Mouse (Mus musculus) midbrain, embryonic 11.5 days (tissue): ENCODE results near the gene Gas1. TPM values are rescaled to one million over a fixed set of nuclear protein-coding genes. Genes with fewer than 3 reads are reported as not detected.
A peak's percentile ranks its signal among the peaks of the same experiment; 100 is the strongest.

Experiments used
- ATAC-seq: fragments of 200-750 bp; cut with Nextera tagmentation; 2 replicates; pipeline ENCODE4 v1.8.0; 2017; ENCODE audit warnings: moderate TSS enrichment, moderate library complexity; ENCODE audit not compliant: low FRiP score
- DNase-seq: peaks from one replicate; pipeline ENCODE4 v3.0.0; 2015; ENCODE audit warnings: low spot score; ENCODE audit errors: missing footprints
- H3K27ac ChIP-seq: fragments of 300-500 bp; sonication (generic); 2 replicates; pipeline ENCODE4 v1.5.1; 2014; ENCODE audit warnings: low read depth, low read length
- H3K27me3 ChIP-seq: fragments of 300-500 bp; sonication (generic); 2 replicates; pipeline ENCODE4 v1.6.1; 2014; ENCODE audit warnings: mild to moderate bottlenecking, low read length, moderate library complexity, mixed read lengths; ENCODE audit not compliant: control insufficient read depth, insufficient read depth
- H3K36me3 ChIP-seq: fragments of 300-500 bp; sonication (generic); 2 replicates; pipeline ENCODE4 v1.6.1; 2014; ENCODE audit warnings: mild to moderate bottlenecking, low read length, moderate library complexity, mixed read lengths; ENCODE audit not compliant: control insufficient read depth, insufficient read depth
- H3K4me1 ChIP-seq: fragments of 300-500 bp; sonication (generic); 2 replicates; pipeline ENCODE4 v1.6.1; 2014; ENCODE audit warnings: low read length; ENCODE audit not compliant: control insufficient read depth, insufficient read depth
- H3K4me2 ChIP-seq: fragments of 300-500 bp; sonication (generic); 2 replicates; pipeline ENCODE4 v1.6.1; 2014; ENCODE audit warnings: mild to moderate bottlenecking, moderate library complexity
- H3K4me3 ChIP-seq: fragments of 300-500 bp; sonication (generic); 2 replicates; pipeline ENCODE4 v1.5.1; 2014; ENCODE audit warnings: low read depth, low read length
- H3K9ac ChIP-seq: fragments of 300-500 bp; sonication (generic); 2 replicates; pipeline ENCODE4 v1.6.1; 2014; ENCODE audit warnings: low read length
- H3K9me3 ChIP-seq: fragments of 300-500 bp; sonication (generic); 2 replicates; pipeline ENCODE4 v1.6.1; 2016; ENCODE audit warnings: low read length; ENCODE audit not compliant: control insufficient read depth
- WGBS: fragments of 180-500 bp; shearing (Covaris S2); extraction: QIAGEN DNeasy Blood & Tissue Kit; methylation state at CpG from one replicate; pipeline ENCODE4 v1.1.7; 2014; 5-methylcytosine and 5-hydroxymethylcytosine counted together
- polyA plus RNA-seq: library from polyadenylated mRNA; unstranded; fragments of >200 nt; fragmentation: Nextera tagmentation; extraction: Ambion mirVana; gene quantifications from 2 replicates; pipeline ENCODE4 v1.2.1, GENCODE M21; 2014

The Gas1 gene
- polyA plus RNA-seq, 1 experiment from 2014 or later, result 103 TPM

DNA sequence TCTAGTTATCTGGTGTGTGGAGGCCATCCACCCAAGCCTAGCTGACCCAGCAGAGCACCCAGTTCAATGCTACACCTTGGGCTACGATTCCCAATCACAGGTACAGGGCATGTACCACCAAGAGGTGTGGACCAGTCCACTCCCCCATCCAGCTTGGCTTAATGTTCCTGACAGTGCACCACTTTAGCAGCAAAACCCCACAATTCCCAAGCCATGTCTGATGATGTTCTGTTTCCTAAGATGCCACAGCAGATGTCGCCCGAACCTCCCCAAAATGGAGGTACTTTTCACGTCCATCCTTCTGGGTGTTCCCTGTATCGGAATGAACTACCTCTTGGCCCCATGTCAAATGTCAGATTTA, 42.7 kb downstream of the Gas1 start:
- H3K9me3 ChIP-seq, result no peaks in the 10 kb centered on the region; the same call in 1 of the 2 replicates
- WGBS, result 91% methylated on average over 5 of the region's 5 CpGs
- peak; percentile 69 for DNase-seq
- no peak overlapping the region for H3K4me2 ChIP-seq
- H3K4me1 ChIP-seq, result peaks cover 7% of the 10 kb centered on the region; the same call in 1 of the 2 replicates
- H3K27me3 ChIP-seq, result no peaks in the 10 kb centered on the region; the same call in 1 of the 2 replicates
- ATAC-seq, result no peak
- H3K4me3 ChIP-seq, result no peak overlapping the region
- no peak overlapping the region for H3K9ac ChIP-seq
- H3K27ac ChIP-seq, result no peak overlapping the region
- no peaks in the 10 kb centered on the region for H3K36me3 ChIP-seq

DNA sequence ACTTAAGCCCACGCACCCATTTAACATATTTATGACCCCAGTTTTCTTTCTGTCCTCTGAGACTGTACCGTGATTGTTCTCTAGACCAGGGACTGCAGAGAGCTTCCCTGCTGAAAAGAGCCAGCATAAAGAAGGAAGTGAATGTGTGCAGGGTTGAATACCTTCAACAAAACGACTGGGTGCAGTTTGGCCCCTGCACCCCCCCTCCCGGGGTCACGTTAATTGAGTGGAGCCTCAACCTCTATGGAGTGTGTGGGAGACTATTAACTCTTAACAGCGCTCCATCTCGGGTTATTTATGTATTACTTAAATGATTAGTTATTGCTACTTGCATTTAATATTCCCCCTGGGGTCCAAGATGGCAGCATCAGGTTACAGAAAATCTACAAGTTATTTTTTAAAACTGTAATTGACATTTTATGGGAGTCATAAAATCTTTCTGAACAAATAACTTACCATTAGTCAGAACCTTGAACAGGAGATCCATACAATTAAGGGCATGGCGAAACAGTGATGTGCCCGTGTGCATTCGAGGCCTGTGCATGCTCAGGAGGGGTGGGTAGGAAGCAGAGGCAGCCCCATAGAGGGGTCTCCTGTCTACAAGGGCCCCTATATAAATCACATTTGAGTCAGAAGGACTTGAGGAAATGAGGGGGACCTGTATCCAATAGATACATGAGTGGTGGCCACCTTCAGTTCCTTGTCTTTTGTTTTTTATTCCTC, 43.3 kb downstream of the Gas1 start:
- Histone ChIP-seq H3K4me3 (no peak overlapping the region), H3K27ac (no peak overlapping the region), H3K9me3 (no peaks in the 10 kb centered on the region; the same call in 1 of the 2 replicates), H3K36me3 (no peaks in the 10 kb centered on the region), H3K4me1 (peaks cover 7% of the 10 kb centered on the region; the same call in 1 of the 2 replicates), H3K4me2 (no peak overlapping the region), H3K27me3 (no peaks in the 10 kb centered on the region; the same call in 1 of the 2 replicates), H3K9ac (no peak overlapping the region)
- 46% methylated on average over 10 of the region's 10 CpGs for WGBS
- peak; percentile 79 for DNase-seq
- peak; percentile 35; the same call in 1 of the 2 replicates for ATAC-seq

DNA sequence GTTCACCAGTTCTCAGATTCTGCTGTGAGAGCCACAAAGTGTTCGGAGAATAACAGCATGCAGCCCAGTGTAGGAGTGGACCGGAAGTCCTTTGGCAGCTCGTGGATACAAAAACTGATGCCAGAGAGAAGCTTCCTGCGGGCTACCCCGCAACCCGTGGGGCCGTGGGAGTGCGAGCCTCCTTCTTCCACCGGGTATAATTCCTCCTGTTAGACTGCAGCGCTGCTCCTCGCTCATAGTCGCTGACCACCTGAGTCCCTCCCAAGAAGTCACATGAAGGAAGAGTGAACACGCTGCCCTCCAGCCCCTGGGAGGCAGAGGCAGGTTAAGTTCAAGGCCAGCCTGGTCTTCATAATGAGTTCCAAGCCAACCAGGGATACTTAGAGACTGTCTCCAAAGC, 45.4 kb downstream of the Gas1 start:
- Histone ChIP-seq H3K9me3 (no peaks in the 10 kb centered on the region), H3K27ac (no peak overlapping the region), H3K4me1 (peaks cover 7% of the 10 kb centered on the region; the same call in 1 of the 2 replicates), H3K27me3 (no peaks in the 10 kb centered on the region; the same call in 1 of the 2 replicates), H3K4me3 (no peak overlapping the region), H3K36me3 (no peaks in the 10 kb centered on the region), H3K4me2 (no peak overlapping the region), H3K9ac (no peak overlapping the region)
- peak; percentile 77 for DNase-seq
- ATAC-seq, result no peak
- 58% methylated on average over 13 of the region's 13 CpGs for WGBS

DNA sequence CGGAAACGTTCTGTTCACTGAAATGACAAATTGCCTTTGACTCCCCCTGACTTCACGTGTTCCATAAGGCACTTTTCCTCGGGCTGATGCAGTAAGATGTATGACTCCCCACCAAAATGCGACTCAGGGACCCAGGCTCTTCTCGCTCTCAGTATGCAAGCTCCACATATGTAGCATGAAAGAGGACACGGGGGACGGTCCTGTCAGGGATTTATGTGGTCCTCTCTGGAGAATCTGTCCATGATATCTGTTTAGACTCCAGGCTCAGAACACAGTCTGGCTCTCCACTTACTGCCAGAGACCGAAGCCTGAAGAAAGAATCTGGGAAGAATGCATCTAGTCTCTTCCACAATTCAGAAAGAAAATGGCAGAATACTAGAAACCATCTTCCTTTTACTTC, 47.6 kb downstream of the Gas1 start:
- Histone ChIP-seq H3K27me3 (no peaks in the 10 kb centered on the region; the same call in 1 of the 2 replicates), H3K27ac (no peak overlapping the region), H3K9ac (no peak overlapping the region), H3K36me3 (no peaks in the 10 kb centered on the region), H3K4me3 (no peak overlapping the region), H3K4me2 (no peak overlapping the region), H3K4me1 (peaks cover 23% of the 10 kb centered on the region), H3K9me3 (no peaks in the 10 kb centered on the region)
- no peak for ATAC-seq
- no peak for DNase-seq
- WGBS, result 80% methylated on average over 9 of the region's 9 CpGs

DNA sequence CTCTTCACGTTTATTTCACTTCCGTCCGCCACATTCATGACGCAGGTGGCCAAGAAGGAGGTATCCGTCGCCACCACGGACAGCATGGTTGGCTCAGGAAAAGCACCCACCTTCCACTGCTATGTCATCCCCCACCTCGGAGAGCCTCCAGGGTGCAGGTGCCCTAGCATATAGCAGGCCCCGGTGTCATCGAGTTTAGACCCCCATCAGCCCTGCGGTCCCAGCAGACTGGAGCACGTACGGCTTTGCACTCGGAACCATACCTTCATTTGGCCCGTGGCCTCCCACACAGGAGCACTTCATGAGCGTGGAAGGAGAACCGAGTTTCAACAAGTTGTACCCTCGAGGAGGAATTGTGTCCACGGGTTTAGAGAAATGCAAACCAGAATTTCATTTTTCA, 50.8 kb downstream of the Gas1 start:
- H3K9ac ChIP-seq, result no peak overlapping the region
- no peak overlapping the region for H3K27ac ChIP-seq
- no peaks in the 10 kb centered on the region for H3K9me3 ChIP-seq
- 62% methylated on average over 19 of the region's 19 CpGs for WGBS
- 0 out of 2 replicates have a peak, but pooled peaks have one; percentile 49 for ATAC-seq
- H3K36me3 ChIP-seq, result no peaks in the 10 kb centered on the region
- H3K4me3 ChIP-seq, result no peak overlapping the region
- H3K4me2 ChIP-seq, result peak overlapping the region; percentile 4; the same call in 1 of the 2 replicates
- peaks cover 16% of the 10 kb centered on the region for H3K4me1 ChIP-seq
- no peaks in the 10 kb centered on the region; the same call in 1 of the 2 replicates for H3K27me3 ChIP-seq
- DNase-seq, result no peak

DNA sequence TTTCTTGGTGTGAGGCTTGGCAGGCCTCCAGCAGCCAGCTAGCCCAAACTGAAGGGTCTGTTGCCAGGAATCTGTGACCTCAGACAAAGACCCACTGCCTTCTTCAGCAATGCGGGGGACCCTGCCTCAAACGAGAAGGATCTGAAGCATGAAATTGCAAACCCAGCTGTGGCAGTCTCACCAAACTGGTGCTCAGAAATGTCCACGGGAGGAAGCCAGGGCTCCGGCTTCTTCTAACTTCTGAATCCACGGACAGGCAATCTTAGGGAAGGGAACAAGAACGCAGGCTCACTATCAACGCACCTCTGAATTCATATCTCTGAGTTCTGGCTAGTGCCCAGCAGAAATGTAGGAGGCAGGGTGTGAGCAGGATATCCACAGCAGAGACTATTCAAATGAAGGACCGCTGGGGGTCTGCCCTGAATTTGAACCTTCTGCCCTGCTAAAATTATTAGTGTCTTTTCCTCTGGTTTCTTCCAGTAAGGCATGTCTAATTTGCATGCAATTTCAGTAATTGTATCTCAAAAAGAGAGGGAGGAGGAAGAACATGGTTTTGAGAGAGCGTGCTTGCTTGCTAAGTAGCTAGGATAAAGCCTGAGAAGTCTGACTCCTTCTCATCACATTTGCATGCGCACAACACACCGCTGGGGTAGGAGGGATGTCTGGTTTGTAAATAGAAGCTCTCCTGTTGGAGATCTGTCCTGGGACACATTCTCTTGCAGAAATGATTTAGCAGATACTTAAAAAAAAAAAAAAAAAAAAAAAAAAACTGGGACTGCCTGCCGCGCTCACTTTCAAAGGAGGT, 51.5 kb downstream of the Gas1 start:
- Histone ChIP-seq H3K9ac (no peak overlapping the region), H3K27me3 (no peaks in the 10 kb centered on the region; the same call in 1 of the 2 replicates), H3K9me3 (no peaks in the 10 kb centered on the region), H3K4me3 (no peak overlapping the region), H3K4me1 (peaks cover 16% of the 10 kb centered on the region), H3K4me2 (peak overlapping the region; percentile 4; the same call in 1 of the 2 replicates), H3K27ac (peak overlapping the region; percentile 73), H3K36me3 (no peaks in the 10 kb centered on the region)
- DNase-seq, result no peak
- WGBS, result 27% methylated on average over 13 of the region's 13 CpGs
- peak; percentile 70 for ATAC-seq

DNA sequence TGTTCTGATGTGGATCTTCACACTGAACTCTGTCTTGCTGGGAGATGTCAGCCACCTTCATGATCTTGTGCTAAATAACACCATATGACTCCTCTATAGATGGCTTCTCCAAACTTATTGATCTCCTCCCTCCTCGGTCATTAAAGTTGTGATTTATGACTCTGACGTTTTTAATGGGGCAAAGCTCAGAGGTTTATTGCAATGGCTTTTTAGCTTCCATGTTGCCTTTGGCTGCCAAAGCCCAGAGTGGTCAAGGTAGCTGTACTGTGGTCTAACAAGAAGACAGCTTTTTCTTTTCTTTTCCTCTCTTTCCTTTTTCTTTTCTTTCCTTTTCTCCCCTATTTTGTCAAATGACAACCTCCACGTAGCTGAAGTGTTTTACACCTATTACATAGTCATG, 52.1 kb downstream of the Gas1 start:
- no peak overlapping the region for H3K9ac ChIP-seq
- ATAC-seq (no peak), DNase-seq (no peak)
- H3K4me1 ChIP-seq, result peaks cover 16% of the 10 kb centered on the region
- no peak overlapping the region for H3K4me2 ChIP-seq
- no peaks in the 10 kb centered on the region for H3K36me3 ChIP-seq
- no peaks in the 10 kb centered on the region; the same call in 1 of the 2 replicates for H3K27me3 ChIP-seq
- no peaks in the 10 kb centered on the region for H3K9me3 ChIP-seq
- no peak overlapping the region; the same call in 1 of the 2 replicates for H3K27ac ChIP-seq
- H3K4me3 ChIP-seq, result no peak overlapping the region
- 44% methylated on average over 3 of the region's 3 CpGs for WGBS

DNA sequence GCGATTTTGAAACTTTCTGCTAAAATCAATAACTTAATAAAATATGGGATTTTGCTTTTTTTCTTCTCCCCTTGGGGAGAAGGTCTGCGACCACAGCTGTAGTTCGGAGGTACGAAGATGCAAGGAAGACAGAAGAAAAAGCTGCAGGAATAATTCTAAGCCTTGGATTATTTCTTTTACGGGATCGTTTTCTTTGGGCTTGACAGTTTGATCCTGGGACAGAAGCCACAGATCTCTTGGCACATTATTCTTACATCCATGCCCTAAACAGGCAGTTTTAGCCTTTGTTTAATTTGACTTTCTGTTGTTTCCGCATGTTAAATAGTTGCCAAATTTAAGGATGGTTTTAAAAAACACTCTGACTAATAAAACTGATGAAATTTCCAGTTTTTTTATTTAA, 52.7 kb downstream of the Gas1 start:
- H3K4me1 ChIP-seq, result peaks cover 16% of the 10 kb centered on the region
- 59% methylated on average over 7 of the region's 7 CpGs for WGBS

More for the DNA sequence above, 52.7 kb downstream of the Gas1 start:
- Histone ChIP-seq H3K9me3 (no peaks in the 10 kb centered on the region), H3K4me2 (no peak overlapping the region), H3K27me3 (no peaks in the 10 kb centered on the region; the same call in 1 of the 2 replicates), H3K27ac (no peak overlapping the region), H3K36me3 (no peaks in the 10 kb centered on the region), H3K4me3 (no peak overlapping the region), H3K9ac (no peak overlapping the region)
- no peak for DNase-seq
- no peak for ATAC-seq
